In genomic region chr5:117146165-117146564, GRCm38 (mm10) we compare ENCODE assay signal across 19 mouse cellular contexts. TPM values are rescaled to one million over a fixed set of nuclear protein-coding genes. Genes with fewer than 3 reads are reported as not detected.
DNase-seq lines count a peak whose midpoint lies in the region; ATAC-seq and TF ChIP-seq lines count a peak whose summit lies in the region.
"Had no signal": no experiment of that assay in that cellular context is flagged by ENCODE, and none has a peak within 500 bp of the region (broad histone marks: within the 10 kb centered on the region; RNA-seq: fewer than 3 reads in every experiment).

No protein-coding gene starts in this region.

- no peak for DNase-seq in left cerebral cortex, adult 2 months (ENCODE audit: extremely low spot score in 1 of 2, low spot score in 2 of 2)
- DNase-seq in left cerebral cortex, adult 18-20 months (ENCODE audit: low spot score in 2 of 2), result no peak
- DNase-seq in thymus, postnatal 25 days, result peak; percentile 39
- DNase-seq in thymus, adult 18-20 months, result no peak
- DNase-seq in kidney, postnatal 14 days, result no peak
- no peak for DNase-seq in gastrocnemius, postnatal 4 days (ENCODE audit: low spot score in 2 of 2)
- DNase-seq: adrenal gland, postnatal 14 days; cerebellum, adult 8-10 months; cerebellum, postnatal 14 days; gastrocnemius, postnatal 10 days had no signal

- H3K4me3 ChIP-seq in left cerebral cortex, adult 2 months, result no peak overlapping the region
- H3K4me3 ChIP-seq in megakaryocyte, embryonic 14.5 days (replicated peaks), result peak overlapping the region; percentile 18
- H3K4me3 ChIP-seq: embryonic facial prominence, embryonic 12.5 days; heart, embryonic 12.5 days; hindbrain, embryonic 12.5 days had no signal

- TF ChIP-seq CTCF in left cerebral cortex, adult 2 months (IDR thresholded peaks at IDR 0.05), result no peak

- peaks cover 10% of the 10 kb centered on the region for H3K9me3 ChIP-seq in megakaryocyte, embryonic 14.5 days
- H3K9me3 ChIP-seq: embryonic facial prominence, embryonic 12.5 days; hindbrain, embryonic 12.5 days had no signal

- intact Hi-C loops in left cerebral cortex, adult 2 months (cut with DNase I), result no loop called here

- H3K4me1 ChIP-seq in megakaryocyte, embryonic 14.5 days, result peaks cover 96% of the 10 kb centered on the region
- H3K4me1 ChIP-seq: embryonic facial prominence, embryonic 12.5 days had no signal

- H3K36me3 ChIP-seq in megakaryocyte, embryonic 14.5 days (replicated peaks; ENCODE audit: low read length), result peaks cover 90% of the 10 kb centered on the region
- H3K36me3 ChIP-seq: embryonic facial prominence, embryonic 12.5 days; heart, embryonic 12.5 days; hindbrain, embryonic 12.5 days had no signal

- peak; percentile 44 for ATAC-seq in granulocyte monocyte progenitor cell, adult 5-6 weeks (replicated peaks; ENCODE audit: poor library complexity, severe bottlenecking)
- ATAC-seq: activated CD4-positive, CD25-positive, alpha-beta regulatory T cell, adult 4 months; forebrain, embryonic 16.5 days; hindbrain, embryonic 16.5 days; Patski had no signal

- peak overlapping the region; percentile 24; the same call in 1 of the 2 replicates for H3K27ac ChIP-seq in left cerebral cortex, adult 2 months
- H3K27ac ChIP-seq: embryonic facial prominence, embryonic 12.5 days; hindbrain, embryonic 12.5 days had no signal

- H3K27me3 ChIP-seq in megakaryocyte, embryonic 14.5 days (replicated peaks), result no peaks in the 10 kb centered on the region
- H3K27me3 ChIP-seq: embryonic facial prominence, embryonic 12.5 days; heart, embryonic 12.5 days; hindbrain, embryonic 12.5 days; Patski had no signal

RNA-seq across cellular contexts. Expression of gene Taok3, which starts 26.2 kb away (rescaled TPM):
- 10 to 100 TPM; 52.5 to 54.7 TPM for total RNA-seq in left cerebral cortex, adult 2 months (2021)
- 10 to 100 TPM; 53.8 to 54.3 TPM for total RNA-seq in left cerebral cortex, adult 18-20 months (2021)
- total RNA-seq in granulocyte monocyte progenitor cell, adult 5-6 weeks (2014; fragmentation: Nextera tagmentation), result 68.9 and 84.9 TPM in 2 replicates
- total RNA-seq in granulocyte monocyte progenitor cell, adult 5-6 weeks (2017), result 46.1 and 49.3 TPM in 2 replicates
- 75.0 and 157 TPM in 2 replicates for polyA plus RNA-seq in megakaryocyte, embryonic 14.5 days (2012; ENCODE audit: insufficient read depth, low replicate concordance)
- total RNA-seq in gastrocnemius, postnatal 4 days (2021), result 10 to 100 TPM; 13.7 to 14.7 TPM

RNA-seq across cellular contexts. Expression of gene Suds3, which starts 30.3 kb away (rescaled TPM):
- 100 to 1,000 TPM; 117 to 141 TPM for total RNA-seq in left cerebral cortex, adult 2 months (2021)
- total RNA-seq in left cerebral cortex, adult 18-20 months (2021), result 100 to 1,000 TPM; 141 to 142 TPM
- 46.0 and 52.2 TPM in 2 replicates for total RNA-seq in granulocyte monocyte progenitor cell, adult 5-6 weeks (2014; fragmentation: Nextera tagmentation)
- 84.9 and 91.7 TPM in 2 replicates for total RNA-seq in granulocyte monocyte progenitor cell, adult 5-6 weeks (2017)
- polyA plus RNA-seq in megakaryocyte, embryonic 14.5 days (2012; ENCODE audit: insufficient read depth, low replicate concordance), result 37.1 and 38.0 TPM in 2 replicates
- total RNA-seq in gastrocnemius, postnatal 4 days (2021), result 10 to 100 TPM; 52.7 to 54.7 TPM
